In genomic region chr4:58745583-58746222, GRCm38 (mm10) we compare ENCODE assay signal across 22 mouse cellular contexts. TPM values are rescaled to one million over a fixed set of nuclear protein-coding genes. Genes with fewer than 3 reads are reported as not detected.
DNase-seq lines count a peak whose midpoint lies in the region; ATAC-seq and TF ChIP-seq lines count a peak whose summit lies in the region.
"Had no signal": no experiment of that assay in that cellular context is flagged by ENCODE, and none has a peak within 500 bp of the region (broad histone marks: within the 10 kb centered on the region; RNA-seq: fewer than 3 reads in every experiment).

No protein-coding gene starts in this region.

- TF ChIP-seq POLR2A in lung, adult 2 months (IDR thresholded peaks at IDR 0.05; ENCODE audit: borderline replicate concordance, extremely low read depth, low read depth, low read length) = no peak

- H3K36me3 ChIP-seq in lung, postnatal 0 days (ENCODE audit: insufficient read depth, low read length) = no peaks in the 10 kb centered on the region
- H3K36me3 ChIP-seq in stomach, embryonic 15.5 days = no peaks in the 10 kb centered on the region
- no peaks in the 10 kb centered on the region for H3K36me3 ChIP-seq in midbrain, embryonic 15.5 days (replicated peaks)
- H3K36me3 ChIP-seq: embryonic facial prominence, embryonic 15.5 days; limb, embryonic 15.5 days; liver, embryonic 15.5 days; midbrain, embryonic 12.5 days had no signal

- H3K27ac ChIP-seq in lung, postnatal 0 days (ENCODE audit: low read length) = no peak overlapping the region
- H3K27ac ChIP-seq in stomach, embryonic 15.5 days = no peak overlapping the region
- no peak overlapping the region for H3K27ac ChIP-seq in midbrain, embryonic 15.5 days
- H3K27ac ChIP-seq: embryonic facial prominence, embryonic 15.5 days; left cerebral cortex, adult 2 months; limb, embryonic 15.5 days; liver, embryonic 15.5 days; midbrain, embryonic 12.5 days had no signal

- H3K4me3 ChIP-seq in lung, postnatal 0 days (ENCODE audit: low read depth, low read length) = no peak overlapping the region
- H3K4me3 ChIP-seq in lung, adult 2 months (replicated peaks; ENCODE audit: extremely low read depth, low read depth, low read length) = no peak overlapping the region
- H3K4me3 ChIP-seq in stomach, embryonic 15.5 days (replicated peaks) = no peak overlapping the region
- no peak overlapping the region for H3K4me3 ChIP-seq in midbrain, embryonic 15.5 days
- H3K4me3 ChIP-seq: embryonic facial prominence, embryonic 15.5 days; left cerebral cortex, adult 2 months; limb, embryonic 15.5 days; liver, embryonic 15.5 days; midbrain, embryonic 12.5 days had no signal

- peak; percentile 71 for DNase-seq in lung, postnatal 0 days (ENCODE audit: low spot score)
- DNase-seq in lung, adult 2 months = no peak
- peak; percentile 59 for DNase-seq in NIH3T3 (ENCODE audit: low read depth)
- DNase-seq in large intestine, adult 2 months (ENCODE audit: low read depth, low spot score) = peak; percentile 90
- DNase-seq in spleen, adult 18-20 months = no peak
- no peak for DNase-seq in adrenal gland, adult 18-20 months (ENCODE audit: low spot score in 2 of 2)
- DNase-seq: adrenal gland, postnatal 10 days; cerebellum, postnatal 14 days; embryo, embryonic 11 days; forebrain, postnatal 0 days; gastrocnemius, postnatal 36 days; kidney, adult 9 months; kidney, postnatal 25 days; thymus, postnatal 14 days had no signal

- TF ChIP-seq EP300 in lung, postnatal 0 days (IDR thresholded peaks at IDR 0.05) = no peak

- WGBS in lung, postnatal 0 days = 51% methylated on average over 7 of the region's 7 CpGs
- WGBS in lung, adult 2 months = 67% methylated on average over 7 of the region's 7 CpGs
- 45% methylated on average over 7 of the region's 7 CpGs for WGBS in large intestine, adult 2 months
- WGBS in stomach, embryonic 15.5 days = 64% methylated on average over 7 of the region's 7 CpGs
- 87% methylated on average over 7 of the region's 7 CpGs for WGBS in midbrain, embryonic 15.5 days

- H3K4me2 ChIP-seq in lung, postnatal 0 days (replicated peaks; ENCODE audit: low read depth, low read length) = no peak overlapping the region
- no peak overlapping the region for H3K4me2 ChIP-seq in stomach, embryonic 15.5 days
- no peak overlapping the region for H3K4me2 ChIP-seq in midbrain, embryonic 15.5 days
- H3K4me2 ChIP-seq: embryonic facial prominence, embryonic 15.5 days; limb, embryonic 15.5 days; liver, embryonic 15.5 days; midbrain, embryonic 12.5 days had no signal

- H3K4me1 ChIP-seq in lung, postnatal 0 days (ENCODE audit: insufficient read depth, low read depth, low read length) = no peaks in the 10 kb centered on the region; the same call in 1 of the 2 replicates
- H3K4me1 ChIP-seq in lung, adult 2 months (ENCODE audit: control insufficient read depth, insufficient read depth, low read length) = no peaks in the 10 kb centered on the region
- H3K4me1 ChIP-seq in stomach, embryonic 15.5 days = no peaks in the 10 kb centered on the region
- no peaks in the 10 kb centered on the region for H3K4me1 ChIP-seq in midbrain, embryonic 15.5 days
- H3K4me1 ChIP-seq: limb, embryonic 15.5 days; liver, embryonic 15.5 days; midbrain, embryonic 12.5 days had no signal

- H3K9me3 ChIP-seq in lung, postnatal 0 days (ENCODE audit: low read length) = no peaks in the 10 kb centered on the region
- H3K9me3 ChIP-seq in stomach, embryonic 15.5 days = no peaks in the 10 kb centered on the region
- no peaks in the 10 kb centered on the region for H3K9me3 ChIP-seq in midbrain, embryonic 15.5 days
- H3K9me3 ChIP-seq: embryonic facial prominence, embryonic 15.5 days; limb, embryonic 15.5 days; liver, embryonic 15.5 days; midbrain, embryonic 12.5 days had no signal

- no peak for TF ChIP-seq CTCF in lung, postnatal 0 days (IDR thresholded peaks at IDR 0.05)
- no peak for TF ChIP-seq CTCF in lung, adult 2 months (IDR thresholded peaks at IDR 0.05; ENCODE audit: insufficient read depth, low read length)

- H3K9ac ChIP-seq in lung, postnatal 0 days (replicated peaks; ENCODE audit: low read depth) = no peak overlapping the region
- H3K9ac ChIP-seq in stomach, embryonic 15.5 days = no peak overlapping the region
- H3K9ac ChIP-seq in midbrain, embryonic 15.5 days = no peak overlapping the region
- H3K9ac ChIP-seq: embryonic facial prominence, embryonic 15.5 days; forebrain, postnatal 0 days; limb, embryonic 15.5 days; liver, embryonic 15.5 days; midbrain, embryonic 12.5 days had no signal

- H3K27me3 ChIP-seq in lung, postnatal 0 days (replicated peaks; ENCODE audit: insufficient read depth, low read length) = no peaks in the 10 kb centered on the region
- H3K27me3 ChIP-seq in stomach, embryonic 15.5 days (replicated peaks) = no peaks in the 10 kb centered on the region
- H3K27me3 ChIP-seq in midbrain, embryonic 15.5 days (replicated peaks) = no peaks in the 10 kb centered on the region
- H3K27me3 ChIP-seq: embryonic facial prominence, embryonic 15.5 days; limb, embryonic 15.5 days; liver, embryonic 15.5 days; midbrain, embryonic 12.5 days had no signal

- peak; percentile 84 for ATAC-seq in lung, postnatal 0 days
- peak; percentile 63 for ATAC-seq in stomach, embryonic 15.5 days (ENCODE audit: insufficient read depth, low FRiP score, low read depth)
- ATAC-seq in midbrain, embryonic 15.5 days (replicated peaks) = no peak
- ATAC-seq: forebrain, postnatal 0 days had no signal

RNA-seq across cellular contexts. Expression of gene Olfr267, which starts 41.8 kb away (rescaled TPM):
- polyA plus RNA-seq in lung, postnatal 0 days (2015; fragmentation: Nextera tagmentation; extraction: Ambion mirVana) = not detected in 2 replicates
- polyA plus RNA-seq in lung, adult 2 months (2012; rRNA removed) = not detected in 2 replicates
- polyA plus RNA-seq in large intestine, adult 2 months (2012; rRNA removed) = 0.11 TPM in 1 of 2 replicates, not detected in the other
- polyA plus RNA-seq in stomach, embryonic 15.5 days (2015; fragmentation: Nextera tagmentation; extraction: Ambion mirVana) = 0.05 TPM in 1 of 2 replicates, not detected in the other
- under 1 TPM in 1 of 2 experiments, not detected in 1; 0.43 TPM for total RNA-seq in adrenal gland, adult 18-20 months (2021)
- polyA plus RNA-seq in midbrain, embryonic 15.5 days (2015; fragmentation: Nextera tagmentation; extraction: Ambion mirVana) = 0.09 TPM in 1 of 2 replicates, not detected in the other
- total RNA-seq: gastrocnemius, postnatal 36 days had no signal
- polyA plus RNA-seq: embryonic facial prominence, embryonic 15.5 days; forebrain, postnatal 0 days; limb, embryonic 15.5 days; liver, embryonic 15.5 days; spleen, adult 2 months had no signal

Comparison
In these comparisons a context has a peak if more than half of its experiments do, and no peak if none do; other contexts are left out.
1. DNase-seq: peak in lung, postnatal 0 days (single experiment), NIH3T3 (single experiment) and large intestine, adult 2 months (single experiment); none in lung, adult 2 months (single experiment), spleen, adult 18-20 months (0 of 2) and adrenal gland, adult 18-20 months (0 of 2).